Mouse (Mus musculus): ENCODE results near the gene Itih4.

The Itih4 gene

DNA sequence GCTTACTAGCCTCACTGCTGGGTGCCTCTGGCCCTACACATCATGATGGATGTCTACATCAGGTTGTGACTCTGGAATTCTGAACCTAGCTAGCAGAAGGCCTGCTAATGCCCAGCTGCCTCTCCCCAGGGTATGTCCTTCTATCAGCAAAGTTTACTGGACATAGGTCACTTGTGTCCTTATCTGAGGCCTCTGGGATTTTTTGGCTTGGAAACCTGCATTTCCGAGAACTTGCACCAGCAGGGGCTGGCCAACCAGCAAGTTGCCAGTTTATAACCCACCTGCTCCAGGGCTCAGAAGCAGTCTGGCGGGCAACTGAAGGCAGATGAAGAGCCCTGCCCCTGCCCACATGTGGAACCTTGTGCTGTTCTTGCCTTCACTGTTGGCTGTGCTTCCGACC is at the start of gene Itih4:
TSS of gene Itih4 (plus strand) at position 273 of the 400 bp plus-strand sequence.
- in situ Hi-C loops (cut with MboI, MseI), result no loop called here

DNA sequence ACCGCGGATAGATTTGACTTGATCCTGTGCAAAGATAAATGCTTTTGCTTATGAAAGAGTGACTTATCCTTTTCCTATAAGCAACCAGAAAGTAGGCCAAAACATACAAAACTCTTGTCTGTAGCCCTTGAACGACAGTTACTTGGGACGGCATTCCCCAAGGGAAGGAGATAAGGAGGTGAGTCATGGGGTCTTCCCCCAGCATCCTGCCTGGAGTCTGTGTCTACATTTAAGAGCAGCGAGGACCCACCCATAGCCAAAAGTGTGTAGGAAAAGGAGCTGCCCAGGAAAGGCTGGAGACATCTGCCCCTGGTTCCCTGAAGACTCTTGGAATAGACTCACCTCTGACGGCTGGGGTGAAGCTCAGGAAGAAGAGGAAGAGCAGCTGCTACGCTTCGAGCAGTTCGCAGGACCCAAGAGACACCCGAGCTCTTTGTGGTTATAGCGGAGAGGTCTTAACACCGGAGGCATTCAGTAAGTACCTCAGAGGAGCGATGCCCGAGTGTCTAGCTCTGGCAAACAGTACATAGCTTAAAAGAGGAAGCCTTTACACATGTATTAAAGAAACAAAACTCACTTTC is 48.8 kb upstream of the Itih4 start:
- in situ Hi-C loops (cut with MboI, MseI), result no loop called here

GRCm38 (mm10) chr14:30843701-30844100 is 42.6 kb upstream of the Itih4 start:
- in situ Hi-C loops (cut with MboI, MseI), result no loop called here

- in situ Hi-C loops (cut with MboI, MseI), result loop anchor here in 1 of 2 experiments (5.0 kb wide), 1 partner anchor 668 kb away; no protein-coding TSS in a partner anchor
Measured at GRCm38 (mm10) chr14:30850504-30850903, 35.8 kb upstream of the Itih4 start.

- in situ Hi-C loops (cut with MboI, MseI), result loop anchor here in 1 of 2 experiments (5.0 kb wide), 1 partner anchor 670 kb away; no protein-coding TSS in a partner anchor
Measured at GRCm38 (mm10) chr14:30852325-30852724, 34.0 kb upstream of the Itih4 start.

DNA sequence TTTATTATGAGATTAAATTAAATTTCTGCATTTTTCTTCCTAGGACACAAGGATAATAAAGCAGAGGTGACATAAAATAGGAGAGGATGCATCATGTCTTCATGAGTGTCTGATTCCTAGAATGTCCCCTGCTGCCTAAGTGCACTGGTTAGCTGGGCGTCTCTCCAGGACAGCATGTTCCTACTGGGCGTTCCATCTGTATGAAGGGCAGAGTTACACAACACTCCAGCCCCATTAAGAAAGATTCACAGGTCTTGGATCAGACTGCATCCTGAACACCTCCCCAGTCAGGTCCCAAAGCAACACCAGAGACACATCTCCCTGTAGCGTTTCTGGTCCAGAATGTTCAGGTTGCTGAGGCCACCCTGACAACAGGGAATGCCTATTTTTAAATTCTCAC is 31.0 kb upstream of the Itih4 start:
- in situ Hi-C loops (cut with MboI, MseI), result no loop called here

DNA sequence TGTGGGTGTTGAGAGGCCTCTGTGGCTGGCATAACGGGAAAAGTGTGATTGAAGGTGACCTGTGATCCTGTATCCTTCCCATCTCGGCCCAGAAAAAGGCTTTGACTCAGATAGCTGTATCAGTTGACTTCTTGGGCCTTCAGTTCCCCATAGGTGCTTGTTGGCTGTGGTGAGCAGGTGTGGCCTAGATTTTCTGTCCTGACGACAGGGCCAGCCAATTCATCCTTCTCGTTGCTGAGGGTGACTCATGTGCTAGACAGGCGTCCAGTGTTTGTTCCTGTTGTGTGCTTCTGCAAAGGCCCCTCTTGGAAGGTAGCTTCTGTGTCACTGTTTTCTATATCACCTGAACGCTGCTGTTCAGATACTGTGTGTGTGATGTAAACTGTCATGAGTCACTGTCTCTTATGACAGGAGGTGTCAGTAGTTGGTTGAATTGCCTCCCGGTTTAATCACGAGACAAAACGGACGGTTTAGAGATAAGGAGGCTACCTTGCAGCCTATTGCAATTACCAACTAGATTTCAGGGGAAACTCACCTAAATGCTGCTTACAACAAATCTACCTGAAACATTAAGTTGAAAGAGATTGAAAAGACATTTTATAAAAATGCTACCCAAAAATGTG is 29.3 kb upstream of the Itih4 start:
- in situ Hi-C loops (cut with MboI, MseI), result no loop called here

DNA sequence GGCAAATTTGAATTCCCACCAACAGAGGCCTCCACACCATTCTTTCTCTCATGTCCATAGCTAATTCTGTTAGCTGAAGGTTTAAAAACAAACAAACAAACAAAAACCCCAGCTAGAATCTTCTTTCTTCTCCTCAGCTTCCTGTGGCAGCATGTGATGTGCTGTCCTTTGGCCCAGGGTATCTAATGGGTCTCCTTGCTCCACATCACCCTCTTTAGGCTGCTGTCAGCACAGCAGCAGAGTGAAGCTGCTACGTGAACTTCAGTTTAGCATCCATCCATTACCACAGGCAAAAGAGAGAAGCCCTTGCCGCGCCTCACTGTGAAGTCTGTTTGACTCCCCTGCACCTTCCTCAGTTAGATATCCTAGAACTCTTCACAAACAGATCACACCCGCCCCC is 28.3 kb upstream of the Itih4 start:
- in situ Hi-C loops (cut with MboI, MseI), result no loop called here

GRCm38 (mm10) chr14:30861421-30862125 is 24.7 kb upstream of the Itih4 start:
- in situ Hi-C loops (cut with MboI, MseI), result no loop called here

DNA sequence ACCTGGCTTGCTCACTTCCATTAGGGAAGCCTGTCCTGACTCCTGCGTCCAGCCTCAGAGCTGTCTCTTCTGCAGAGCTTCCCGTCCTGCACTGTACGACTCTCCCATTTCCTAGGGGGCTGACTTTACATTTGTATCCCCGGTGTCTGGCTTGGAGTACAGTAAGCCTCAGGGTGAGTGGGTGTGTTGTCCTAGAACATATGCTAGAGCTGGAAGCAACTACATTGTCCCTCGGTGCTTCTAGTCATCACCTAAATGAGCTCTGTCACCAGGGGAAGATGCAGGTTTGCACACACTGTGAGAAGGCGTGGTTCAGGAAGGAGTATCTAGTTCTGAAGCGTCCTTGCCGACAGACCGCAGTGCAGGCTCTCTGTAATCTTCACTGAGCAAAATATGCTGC is 23.9 kb upstream of the Itih4 start:
- in situ Hi-C loops (cut with MboI, MseI), result no loop called here

DNA sequence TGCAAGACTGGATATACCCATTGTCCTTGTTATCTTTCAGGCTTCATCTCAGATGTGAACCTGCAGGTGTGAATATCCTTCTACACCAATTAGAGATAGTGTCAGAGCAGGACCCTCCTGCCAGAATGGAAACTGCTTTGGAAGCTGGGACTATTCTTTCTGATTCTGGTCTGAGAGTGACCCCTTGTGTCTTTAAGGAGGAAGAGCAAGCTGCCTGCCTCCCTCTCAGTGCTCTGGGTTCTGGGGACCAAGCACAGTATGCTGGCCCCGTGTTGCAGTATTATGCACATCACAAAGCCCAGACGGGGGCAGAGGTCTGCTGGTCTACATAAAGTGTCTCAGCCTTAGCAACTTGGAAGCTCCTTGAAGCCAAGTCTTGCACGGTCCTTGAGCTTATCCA is 21.0 kb upstream of the Itih4 start:
- in situ Hi-C loops (cut with MboI, MseI), result no loop called here

DNA sequence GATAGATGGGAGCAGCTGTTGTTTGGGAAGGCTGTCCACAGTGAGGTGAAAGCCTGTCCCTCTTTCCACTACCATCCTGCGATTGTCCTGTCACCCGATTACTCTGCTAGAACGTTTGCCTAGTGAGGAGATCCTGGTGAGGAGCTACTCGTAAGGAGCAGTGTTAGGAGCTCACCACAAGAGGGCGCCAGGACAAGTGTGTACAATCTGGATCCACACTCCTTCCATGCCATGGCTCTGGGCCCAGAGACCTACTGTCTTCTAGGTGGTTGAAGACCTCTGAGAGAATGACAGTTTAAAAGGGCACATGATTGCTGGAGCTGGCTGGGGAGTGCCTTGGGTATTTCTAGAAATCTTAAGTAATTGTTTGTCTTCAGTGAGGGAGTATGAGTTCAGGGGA is 19.2 kb upstream of the Itih4 start:
- in situ Hi-C loops (cut with MboI, MseI), result no loop called here

DNA sequence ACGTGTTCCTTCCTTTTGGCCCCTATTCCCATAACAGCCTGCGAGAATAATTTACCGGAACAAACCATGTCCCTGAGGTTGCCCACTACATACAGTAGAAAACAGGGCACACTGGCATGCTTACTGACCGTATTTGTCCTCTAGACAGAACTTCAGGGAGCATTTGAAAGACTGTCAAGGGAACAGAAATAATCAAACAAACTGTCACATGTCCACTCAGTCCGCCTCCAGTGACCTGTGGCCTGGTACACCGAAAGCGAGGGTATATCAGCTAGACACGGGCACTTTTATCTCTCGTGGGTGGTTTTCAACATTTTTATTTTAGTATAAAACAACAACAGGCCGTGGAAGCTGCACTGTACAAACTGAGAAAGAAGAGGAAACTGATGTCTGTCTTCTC is 17.4 kb upstream of the Itih4 start:
- in situ Hi-C loops (cut with MboI, MseI), result no loop called here

DNA sequence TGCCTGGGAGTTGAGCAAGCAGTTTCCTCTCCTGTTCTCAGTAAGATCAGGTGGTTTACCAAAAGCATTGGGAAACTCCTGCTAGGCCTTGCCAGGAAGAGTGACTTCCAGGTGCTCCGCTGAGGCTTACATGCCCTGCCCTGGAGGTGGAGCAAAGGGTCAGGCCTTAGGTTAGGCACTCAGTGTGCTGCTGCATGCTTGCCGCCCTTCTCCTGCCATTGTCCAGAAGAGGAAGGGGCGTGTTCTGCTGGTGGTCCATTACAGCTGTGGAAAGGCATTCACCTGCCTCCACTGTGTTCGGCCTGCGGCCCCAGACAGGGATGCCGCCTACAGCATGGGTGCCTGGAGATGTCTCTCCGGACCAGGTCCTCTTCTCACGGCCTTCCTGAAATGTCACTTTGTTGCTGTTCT is 16.9 kb upstream of the Itih4 start:
- in situ Hi-C loops (cut with MboI, MseI), result no loop called here

DNA sequence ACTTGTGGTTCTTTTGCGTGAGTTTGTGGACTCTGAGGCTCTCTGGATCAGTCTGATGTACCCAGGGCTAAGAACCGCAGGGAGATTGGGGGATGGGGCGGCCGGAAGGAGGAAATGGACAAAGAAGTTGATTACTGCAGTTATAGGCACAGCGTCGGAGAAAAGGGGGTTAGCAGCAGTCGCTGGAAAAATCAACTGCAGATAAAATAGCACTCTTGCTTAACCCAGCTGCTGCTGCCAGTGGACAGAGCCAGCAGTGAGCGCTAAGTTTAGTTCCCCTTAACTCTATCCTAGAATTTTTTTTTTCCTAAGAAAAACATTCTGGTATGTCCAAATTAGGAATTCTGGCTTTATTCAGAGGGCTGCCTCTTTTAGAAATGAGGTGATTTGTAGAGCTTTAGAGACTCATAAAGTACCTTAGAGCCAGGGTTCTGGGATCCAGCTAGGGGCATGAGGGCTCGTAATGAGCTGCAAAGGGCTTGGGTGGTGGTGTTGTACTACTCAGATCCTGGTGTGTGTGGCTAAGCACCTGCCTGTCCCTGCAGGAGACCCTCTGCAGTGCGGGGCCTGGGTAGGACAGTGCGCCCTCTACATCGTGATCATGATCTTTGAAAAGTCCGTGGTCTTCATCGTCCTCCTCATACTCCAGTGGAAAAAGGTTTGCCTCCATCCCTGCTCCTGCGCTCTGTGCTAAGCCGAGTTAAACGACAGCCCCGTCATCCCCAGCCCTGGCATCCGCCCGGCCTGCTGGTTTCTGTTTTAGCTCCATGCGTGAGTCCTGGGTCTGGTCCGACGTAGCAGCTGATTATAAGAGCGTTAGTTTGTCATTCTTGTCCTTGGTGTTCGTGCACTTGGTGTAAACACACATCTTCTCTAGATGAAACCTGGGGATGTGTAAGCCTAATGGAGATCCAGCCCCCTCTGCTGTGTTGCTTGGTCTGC is 15.8 kb upstream of the Itih4 start:
- in situ Hi-C loops (cut with MboI, MseI), result no loop called here

DNA sequence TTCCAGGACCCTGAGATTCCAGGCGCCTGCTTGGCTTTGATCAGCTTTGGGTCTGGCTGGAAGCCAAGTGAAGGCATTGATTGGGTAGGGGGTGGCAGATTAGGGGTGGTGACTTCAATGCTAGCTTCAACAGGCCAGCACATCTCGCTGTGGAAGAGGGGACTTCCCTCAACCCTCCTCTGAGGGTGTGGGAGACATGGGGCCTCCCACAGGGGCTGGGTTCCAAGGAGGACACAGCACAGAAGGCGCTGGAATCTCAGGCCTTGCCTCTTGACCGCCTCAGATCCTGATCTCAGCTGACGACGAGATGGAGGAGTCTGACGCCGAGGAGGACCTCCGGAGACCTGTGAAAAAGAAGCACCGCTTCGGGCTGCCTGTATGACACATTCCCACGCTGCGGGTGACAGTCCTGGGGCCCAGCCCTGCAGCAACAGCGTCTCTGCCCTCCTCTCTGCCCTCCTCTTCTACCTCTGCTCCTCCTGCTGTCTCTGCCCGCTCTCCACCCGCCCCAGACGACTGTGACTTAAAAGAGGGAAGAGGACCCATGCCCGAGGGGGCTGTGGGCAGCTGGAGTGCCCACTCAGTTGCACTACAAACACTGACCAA is 12.1 kb upstream of the Itih4 start:
- in situ Hi-C loops (cut with MboI, MseI), result no loop called here

- in situ Hi-C loops (cut with MboI, MseI), result no loop called here
Measured at GRCm38 (mm10) chr14:30875130-30875865, 11.0 kb upstream of the Itih4 start.

DNA sequence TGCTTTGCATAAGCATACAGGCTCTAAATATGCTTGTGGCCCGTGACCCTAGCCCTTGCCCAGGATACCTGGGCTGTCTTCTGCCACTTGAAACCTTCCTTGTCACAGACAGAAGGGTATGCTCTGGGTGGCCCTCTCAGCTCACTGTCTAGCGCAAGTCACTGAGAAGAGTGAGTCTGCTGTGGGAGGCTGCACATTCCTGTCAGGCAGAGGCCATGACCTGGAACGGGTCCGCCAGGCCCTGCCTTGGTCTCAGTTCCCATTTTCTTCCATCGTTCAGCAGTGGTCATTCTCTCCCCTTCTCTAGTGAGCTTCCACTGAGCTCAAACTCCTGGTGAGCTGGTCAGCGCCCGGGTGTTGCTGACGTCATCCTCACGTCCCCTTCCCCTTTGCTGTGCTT is 10.3 kb upstream of the Itih4 start:
- in situ Hi-C loops (cut with MboI, MseI), result no loop called here

DNA sequence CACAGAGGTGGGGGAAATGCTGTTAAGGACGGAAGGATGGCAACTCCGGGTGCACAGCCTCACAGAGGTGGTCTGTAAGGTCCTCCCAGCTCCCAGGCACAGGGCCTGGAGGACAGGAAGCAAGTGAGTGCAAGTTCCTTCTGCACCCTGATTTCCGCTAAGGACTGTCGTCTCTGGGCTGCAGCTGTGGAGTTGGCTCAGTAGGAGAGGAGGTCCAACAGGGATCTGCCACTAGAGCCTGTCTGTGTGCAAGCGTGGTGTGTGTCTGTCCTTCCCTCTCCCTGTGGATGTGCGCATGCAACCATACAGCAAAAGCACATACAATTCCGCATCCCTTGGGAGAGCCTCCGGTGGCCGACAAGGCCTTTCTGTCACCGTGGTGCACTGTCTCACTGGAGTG is 9.8 kb upstream of the Itih4 start:
- in situ Hi-C loops (cut with MboI, MseI), result no loop called here

- in situ Hi-C loops (cut with MboI, MseI), result no loop called here
Measured at GRCm38 (mm10) chr14:30877827-30878226, 8.4 kb upstream of the Itih4 start.

Measured in T-helper 17 cell (primary cell).